Mouse (Mus musculus): Measurements from ENCODE around the gene Zcchc14. TPM values are rescaled to one million over a fixed set of nuclear protein-coding genes. Genes with fewer than 3 reads are reported as not detected.

The Zcchc14 gene
- polyA plus RNA-seq, 1 experiment from 2014 or later = 14.2 TPM

DNA sequence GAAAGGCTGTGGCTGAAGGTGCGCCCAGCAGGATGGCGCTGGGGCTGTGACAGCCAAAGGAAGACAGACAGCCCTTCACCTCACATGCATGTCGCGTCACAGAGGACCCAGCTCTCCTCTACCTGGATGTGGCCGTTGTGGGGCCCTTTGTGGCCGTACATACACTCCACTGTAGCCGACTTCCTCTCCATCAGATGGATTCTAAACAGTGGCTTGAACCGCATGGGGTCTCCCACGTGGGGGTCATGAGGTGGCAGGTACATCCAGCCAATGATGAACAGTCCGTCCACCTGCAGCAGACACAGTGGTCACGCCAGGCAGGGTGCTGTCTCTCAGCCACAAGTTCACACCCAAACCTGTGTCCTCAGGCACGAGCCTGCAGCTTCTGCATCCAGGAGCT lies 92.9 kb downstream of the Zcchc14 start:
- Histone ChIP-seq H3K4me2 (no peak overlapping the region), H3K4me3 (ENCODE audit: low read depth, low read length) (no peak overlapping the region), H3K9ac (ENCODE audit: low read depth, low read length) (no peak overlapping the region), H3K9me3 (replicated peaks; ENCODE audit: control insufficient read depth, low read length) (no peaks in the 10 kb centered on the region), H3K36me3 (ENCODE audit: control insufficient read depth, insufficient read depth, low read length) (peaks cover 3% of the 10 kb centered on the region; the same call in 1 of the 2 replicates), H3K4me1 (ENCODE audit: control insufficient read depth, insufficient read depth, low read length) (peaks cover 15% of the 10 kb centered on the region), H3K27me3 (ENCODE audit: control insufficient read depth, insufficient read depth, low read length) (no peaks in the 10 kb centered on the region), H3K27ac (ENCODE audit: low read depth, low read length) (no peak overlapping the region)
- WGBS (ENCODE audit: insufficient replicate concordance) = 88% methylated on average over 12 of the region's 12 CpGs
- no peak for ATAC-seq (replicated peaks; ENCODE audit: insufficient number of reproducible peaks, low FRiP score, low TSS enrichment)

DNA sequence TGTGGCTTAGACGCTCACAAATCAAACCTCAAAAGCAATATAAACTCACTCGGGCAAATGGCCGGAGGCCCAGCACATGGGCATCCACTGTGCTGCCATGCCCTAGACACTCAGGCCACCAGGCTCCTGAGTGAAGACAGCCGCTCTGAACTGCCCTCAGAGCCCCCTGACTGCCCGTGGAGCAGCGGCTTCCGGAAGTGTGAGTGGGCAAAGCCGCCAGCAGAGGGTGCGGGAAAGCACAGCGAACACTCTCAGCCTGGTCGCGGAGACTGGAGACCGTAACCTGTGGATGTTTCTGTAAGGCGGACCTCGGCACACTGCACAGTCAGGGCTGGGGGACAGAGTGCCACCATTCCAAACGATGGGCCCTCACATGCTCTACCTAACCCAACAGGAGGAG lies 94.2 kb downstream of the Zcchc14 start:
- Histone ChIP-seq H3K36me3 (ENCODE audit: control insufficient read depth, insufficient read depth, low read length) (peaks cover 10% of the 10 kb centered on the region; the same call in 1 of the 2 replicates), H3K27me3 (ENCODE audit: control insufficient read depth, insufficient read depth, low read length) (no peaks in the 10 kb centered on the region), H3K27ac (ENCODE audit: low read depth, low read length) (no peak overlapping the region), H3K4me2 (no peak overlapping the region), H3K9ac (ENCODE audit: low read depth, low read length) (no peak overlapping the region), H3K4me3 (ENCODE audit: low read depth, low read length) (no peak overlapping the region), H3K9me3 (replicated peaks; ENCODE audit: control insufficient read depth, low read length) (no peaks in the 10 kb centered on the region), H3K4me1 (ENCODE audit: control insufficient read depth, insufficient read depth, low read length) (peaks cover 15% of the 10 kb centered on the region)
- no peak for ATAC-seq (replicated peaks; ENCODE audit: insufficient number of reproducible peaks, low FRiP score, low TSS enrichment)
- WGBS (ENCODE audit: insufficient replicate concordance) = 85% methylated on average over 16 of the region's 16 CpGs

DNA sequence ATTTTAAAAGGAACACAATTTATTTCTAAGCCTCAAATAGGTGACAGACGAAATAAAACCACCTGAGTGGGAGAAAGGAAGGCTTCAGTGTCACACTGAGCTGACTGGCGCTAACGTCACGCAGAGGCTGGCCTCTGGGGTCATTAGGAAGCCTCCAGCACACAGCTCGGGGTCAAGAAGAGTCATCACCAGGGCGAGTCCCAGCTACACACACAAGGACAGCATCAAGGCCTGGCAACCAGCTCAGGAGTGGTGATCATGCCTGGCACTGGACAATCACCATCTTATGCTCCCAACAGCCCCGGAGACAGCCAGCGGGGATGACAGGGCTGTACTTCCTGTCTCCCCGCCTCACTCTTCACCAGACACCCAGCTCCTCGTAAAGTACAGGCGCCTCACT lies 95.0 kb downstream of the Zcchc14 start:
- Histone ChIP-seq H3K4me3 (ENCODE audit: low read depth, low read length) (no peak overlapping the region), H3K27ac (ENCODE audit: low read depth, low read length) (no peak overlapping the region), H3K9me3 (replicated peaks; ENCODE audit: control insufficient read depth, low read length) (no peaks in the 10 kb centered on the region), H3K27me3 (ENCODE audit: control insufficient read depth, insufficient read depth, low read length) (no peaks in the 10 kb centered on the region), H3K4me2 (no peak overlapping the region), H3K9ac (ENCODE audit: low read depth, low read length) (no peak overlapping the region), H3K4me1 (ENCODE audit: control insufficient read depth, insufficient read depth, low read length) (peaks cover 7% of the 10 kb centered on the region), H3K36me3 (ENCODE audit: control insufficient read depth, insufficient read depth, low read length) (peaks cover 14% of the 10 kb centered on the region; the same call in 1 of the 2 replicates)
- 82% methylated on average over 11 of the region's 11 CpGs for WGBS (ENCODE audit: insufficient replicate concordance)
- no peak for ATAC-seq (replicated peaks; ENCODE audit: insufficient number of reproducible peaks, low FRiP score, low TSS enrichment)

DNA sequence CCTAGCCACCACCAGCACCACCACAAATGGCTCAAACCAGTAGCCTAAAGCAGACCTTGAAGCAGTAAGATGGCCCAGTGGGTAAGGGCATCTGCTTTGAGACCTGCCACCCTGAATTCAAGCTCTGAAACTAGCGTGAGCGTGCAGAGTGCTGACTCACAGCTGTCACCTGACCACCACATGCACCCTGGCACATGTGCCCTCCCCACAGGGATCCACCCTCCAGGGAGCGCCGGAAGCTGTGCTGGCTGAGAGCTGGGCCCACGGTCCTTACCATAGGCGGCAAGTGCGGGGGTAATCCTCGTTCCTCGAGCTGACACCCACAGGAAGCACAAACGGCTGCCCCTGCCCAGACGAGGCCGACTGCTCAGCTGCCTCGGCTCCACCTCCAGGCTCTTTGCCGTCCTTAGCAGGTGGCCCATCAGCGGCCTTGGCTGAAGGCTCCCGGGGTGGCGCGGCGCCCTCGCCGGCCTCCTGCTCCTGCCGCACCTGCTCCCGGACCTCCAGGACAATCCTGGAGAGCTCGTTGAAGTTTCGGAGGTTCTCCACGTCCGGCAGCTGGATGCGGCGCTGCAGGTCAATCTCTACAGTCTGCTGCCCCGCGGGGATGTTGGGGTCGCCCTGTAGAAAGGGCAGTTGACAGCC lies 98.7 kb downstream of the Zcchc14 start:
- no peak overlapping the region for H3K9ac ChIP-seq (ENCODE audit: low read depth, low read length)
- peaks cover 18% of the 10 kb centered on the region; the same call in 1 of the 2 replicates for H3K36me3 ChIP-seq (ENCODE audit: control insufficient read depth, insufficient read depth, low read length)
- WGBS (ENCODE audit: insufficient replicate concordance) = 93% methylated on average over 32 of the region's 32 CpGs
- H3K27ac ChIP-seq (ENCODE audit: low read depth, low read length) = no peak overlapping the region
- no peaks in the 10 kb centered on the region for H3K27me3 ChIP-seq (ENCODE audit: control insufficient read depth, insufficient read depth, low read length)
- no peak overlapping the region for H3K4me3 ChIP-seq (ENCODE audit: low read depth, low read length)
- ATAC-seq (replicated peaks; ENCODE audit: insufficient number of reproducible peaks, low FRiP score, low TSS enrichment) = no peak
- no peak overlapping the region for H3K4me2 ChIP-seq
- no peaks in the 10 kb centered on the region for H3K9me3 ChIP-seq (replicated peaks; ENCODE audit: control insufficient read depth, low read length)
- H3K4me1 ChIP-seq (ENCODE audit: control insufficient read depth, insufficient read depth, low read length) = peaks cover 8% of the 10 kb centered on the region; the same call in 1 of the 2 replicates

DNA sequence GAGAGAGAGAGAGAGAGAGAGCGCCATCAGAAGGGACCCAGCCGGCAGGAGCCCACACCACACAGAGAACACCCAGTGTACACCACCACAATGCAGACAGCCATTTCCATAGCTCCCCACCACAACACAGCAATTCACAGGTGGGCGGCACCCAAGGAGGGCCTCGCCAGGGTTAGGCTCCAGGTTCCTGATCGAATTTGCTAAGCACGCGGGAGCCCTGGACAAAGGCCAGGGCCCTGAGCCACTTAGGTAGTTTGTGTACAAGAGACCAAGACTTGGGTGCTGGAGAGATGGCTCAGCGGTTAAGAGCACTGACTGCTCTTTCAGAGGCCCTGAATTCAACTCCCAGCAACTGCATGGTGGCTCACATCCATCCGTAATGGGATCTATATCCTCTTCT lies 100.2 kb downstream of the Zcchc14 start:
- no peak for ATAC-seq (replicated peaks; ENCODE audit: insufficient number of reproducible peaks, low FRiP score, low TSS enrichment)

DNA sequence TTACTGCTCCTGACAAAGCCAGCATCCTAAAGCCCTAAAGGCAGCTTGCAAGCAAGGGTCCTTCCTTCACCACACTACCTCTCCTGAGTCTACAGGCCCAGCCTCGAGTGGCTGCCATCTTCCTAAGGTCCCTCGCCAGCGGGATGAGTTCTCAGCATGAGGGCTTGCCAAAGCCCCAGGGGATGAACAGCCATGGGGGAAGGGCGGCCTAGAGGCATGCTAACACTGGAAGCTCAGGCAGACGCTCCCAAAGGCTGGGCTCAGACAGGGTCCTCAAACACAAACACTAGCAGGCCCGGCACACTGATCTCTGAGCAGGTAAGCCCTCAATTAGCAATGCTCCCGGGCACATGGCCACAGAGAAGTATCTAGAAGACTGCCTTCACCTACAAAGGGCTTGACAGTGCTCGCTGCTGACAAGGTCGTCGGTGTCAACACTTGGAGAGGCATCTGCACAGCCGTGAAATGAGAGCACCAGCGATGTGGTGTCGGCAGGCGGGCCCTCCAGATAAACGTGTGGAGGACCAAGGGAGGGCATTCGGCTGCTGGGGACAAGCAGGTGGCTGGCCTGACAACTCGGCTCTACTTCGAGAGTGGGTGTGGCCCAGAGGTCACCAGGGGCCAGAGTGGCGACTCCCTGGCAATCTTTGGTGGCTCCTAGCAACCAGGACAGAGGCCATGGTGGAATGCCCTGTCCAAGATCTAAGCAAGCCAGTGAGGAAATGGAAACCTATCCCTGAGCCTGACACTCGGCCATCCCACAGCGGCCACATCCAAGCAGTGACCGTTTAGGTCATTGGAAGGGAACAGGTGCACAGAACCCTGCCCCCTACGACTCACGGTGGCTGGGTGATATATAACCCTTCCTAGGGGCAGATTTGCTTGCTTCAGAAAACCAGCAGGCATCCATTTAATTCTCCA lies 101.4 kb downstream of the Zcchc14 start:
- H3K9ac ChIP-seq (ENCODE audit: low read depth, low read length) = no peak overlapping the region
- H3K4me2 ChIP-seq = no peak overlapping the region; the same call in 1 of the 2 replicates
- ATAC-seq (replicated peaks; ENCODE audit: insufficient number of reproducible peaks, low FRiP score, low TSS enrichment) = no peak
- peaks cover 18% of the 10 kb centered on the region; the same call in 1 of the 2 replicates for H3K36me3 ChIP-seq (ENCODE audit: control insufficient read depth, insufficient read depth, low read length)
- no peak overlapping the region for H3K4me3 ChIP-seq (ENCODE audit: low read depth, low read length)
- H3K27ac ChIP-seq (ENCODE audit: low read depth, low read length) = no peak overlapping the region
- no peaks in the 10 kb centered on the region for H3K9me3 ChIP-seq (replicated peaks; ENCODE audit: control insufficient read depth, low read length)
- H3K27me3 ChIP-seq (ENCODE audit: control insufficient read depth, insufficient read depth, low read length) = no peaks in the 10 kb centered on the region
- H3K4me1 ChIP-seq (ENCODE audit: control insufficient read depth, insufficient read depth, low read length) = peaks cover 8% of the 10 kb centered on the region; the same call in 1 of the 2 replicates
- WGBS (ENCODE audit: insufficient replicate concordance) = 51% methylated on average over 24 of the region's 24 CpGs

More for the DNA sequence above, 100.2 kb downstream of the Zcchc14 start:
- H3K4me3 ChIP-seq (ENCODE audit: low read depth, low read length) = no peak overlapping the region
- H3K36me3 ChIP-seq (ENCODE audit: control insufficient read depth, insufficient read depth, low read length) = peaks cover 18% of the 10 kb centered on the region; the same call in 1 of the 2 replicates
- no peaks in the 10 kb centered on the region for H3K27me3 ChIP-seq (ENCODE audit: control insufficient read depth, insufficient read depth, low read length)
- peaks cover 8% of the 10 kb centered on the region; the same call in 1 of the 2 replicates for H3K4me1 ChIP-seq (ENCODE audit: control insufficient read depth, insufficient read depth, low read length)
- no peak overlapping the region for H3K9ac ChIP-seq (ENCODE audit: low read depth, low read length)
- H3K4me2 ChIP-seq = no peak overlapping the region
- 86% methylated on average over 9 of the region's 9 CpGs for WGBS (ENCODE audit: insufficient replicate concordance)
- no peak overlapping the region for H3K27ac ChIP-seq (ENCODE audit: low read depth, low read length)
- no peaks in the 10 kb centered on the region for H3K9me3 ChIP-seq (replicated peaks; ENCODE audit: control insufficient read depth, low read length)

DNA sequence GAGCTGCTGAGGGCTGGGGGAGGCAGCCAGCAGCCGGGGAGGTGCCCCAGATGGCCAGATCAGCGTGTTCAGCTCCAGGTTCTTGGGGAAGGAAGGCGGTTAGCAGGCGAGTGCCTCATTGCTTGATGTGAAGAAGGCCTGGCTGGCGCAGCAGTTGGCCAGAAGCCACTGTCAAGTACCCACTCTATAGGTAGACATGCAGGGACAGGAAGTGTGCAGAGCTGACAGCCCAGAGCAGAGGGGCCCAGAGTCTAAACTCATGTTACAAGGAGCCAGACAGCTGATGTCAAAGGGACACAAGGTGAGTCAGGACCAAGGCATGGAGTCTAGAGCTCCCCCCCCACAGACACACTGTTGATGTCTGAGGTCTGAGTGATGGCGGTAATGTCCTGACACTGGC lies 102.6 kb downstream of the Zcchc14 start:
- H3K36me3 ChIP-seq (ENCODE audit: control insufficient read depth, insufficient read depth, low read length) = peaks cover 16% of the 10 kb centered on the region; the same call in 1 of the 2 replicates
- no peak for ATAC-seq (replicated peaks; ENCODE audit: insufficient number of reproducible peaks, low FRiP score, low TSS enrichment)
- no peak overlapping the region for H3K4me3 ChIP-seq (ENCODE audit: low read depth, low read length)
- H3K4me1 ChIP-seq (ENCODE audit: control insufficient read depth, insufficient read depth, low read length) = peaks cover 8% of the 10 kb centered on the region; the same call in 1 of the 2 replicates
- no peaks in the 10 kb centered on the region for H3K27me3 ChIP-seq (ENCODE audit: control insufficient read depth, insufficient read depth, low read length)
- no peak overlapping the region for H3K27ac ChIP-seq (ENCODE audit: low read depth, low read length)
- H3K9me3 ChIP-seq (replicated peaks; ENCODE audit: control insufficient read depth, low read length) = no peaks in the 10 kb centered on the region
- H3K4me2 ChIP-seq = no peak overlapping the region
- 83% methylated on average over 6 of the region's 6 CpGs for WGBS (ENCODE audit: insufficient replicate concordance)
- no peak overlapping the region for H3K9ac ChIP-seq (ENCODE audit: low read depth, low read length)
